Mouse (Mus musculus): Measurements from ENCODE around the gene Vmn2r63. TPM values are rescaled to one million over a fixed set of nuclear protein-coding genes. Genes with fewer than 3 reads are reported as not detected.

Gene Vmn2r63
- total RNA-seq (2023; ENCODE audit: inconsistent age) = not detected in 4 replicates

DNA sequence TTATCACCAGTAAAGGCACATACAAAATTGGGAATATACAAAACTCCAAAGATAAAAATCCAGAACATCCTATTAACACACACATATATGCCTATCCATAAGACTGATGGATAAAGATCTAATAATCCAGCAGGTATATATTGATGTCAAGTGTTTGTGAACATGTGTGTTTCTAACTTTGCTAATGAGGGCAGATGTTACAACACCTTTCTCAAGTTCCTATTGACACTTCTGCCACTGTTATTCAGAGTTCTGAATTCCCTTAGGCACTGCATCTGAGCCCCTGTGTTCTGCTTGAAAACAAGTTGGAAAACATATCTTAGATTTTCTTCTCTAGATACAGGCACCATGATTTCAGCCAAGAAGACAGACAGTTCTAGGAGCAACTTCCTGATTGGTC is at the start of gene Vmn2r63:
Gene Vmn2r63 (minus strand): TSS at position 101 of the 400 bp plus-strand sequence.

DNA sequence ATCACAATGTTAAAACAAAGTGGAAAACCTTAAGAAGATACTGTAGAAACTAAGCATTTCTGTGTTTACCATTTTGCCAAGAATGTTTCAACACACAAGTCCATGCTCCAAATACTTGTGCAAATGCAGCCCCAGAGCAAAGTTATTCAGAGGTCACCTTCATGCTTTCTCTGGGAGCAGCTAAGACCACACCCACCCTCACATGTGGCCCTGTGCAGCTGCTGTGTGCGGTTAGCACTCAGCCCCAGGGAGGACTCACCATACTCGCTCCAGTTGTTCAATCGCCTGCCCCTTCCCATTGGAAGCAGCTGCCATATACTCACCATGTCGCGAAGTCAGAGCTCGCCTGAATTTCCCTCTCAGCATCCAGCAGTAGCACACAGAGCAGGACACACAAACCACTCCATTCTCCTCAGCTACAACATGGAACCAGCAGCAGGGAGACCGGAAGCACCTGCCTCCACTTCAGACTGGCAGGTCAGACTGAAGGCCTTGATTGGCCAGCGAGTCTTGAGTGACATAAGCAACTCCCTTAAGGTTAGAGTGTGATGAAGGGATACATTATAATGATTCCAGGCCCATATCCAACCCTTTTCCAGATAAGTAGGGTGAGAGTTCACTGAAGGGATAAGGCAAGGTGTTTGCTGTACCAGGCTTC is 66.7 kb downstream of the Vmn2r63 start, which contains the start of gene Gm2381:
Gene Gm2381 (minus strand): TSS at position 434 of the 658 bp plus-strand sequence.

Other genes starting within 250 kb of the Vmn2r63 start
- 2.8 to 4.2 TPM (median 3.8 TPM) in 4 replicates for gene Zfp975, start 241.1 kb downstream of the Vmn2r63 start, total RNA-seq (2023; ENCODE audit: inconsistent age)
- gene Gm17067, start 206.8 kb downstream of the Vmn2r63 start, total RNA-seq (2023; ENCODE audit: inconsistent age) = not detected in 4 replicates
- gene Vmn2r62, start 140.3 kb downstream of the Vmn2r63 start, total RNA-seq (2023; ENCODE audit: inconsistent age) = not detected in 4 replicates
- 0.13 TPM in 1 of 4 replicates, not detected in the others for gene Gm2381, start 66.6 kb downstream of the Vmn2r63 start, total RNA-seq (2023; ENCODE audit: inconsistent age)
- gene Gm9268, start 84.9 kb upstream of the Vmn2r63 start, total RNA-seq (2023; ENCODE audit: inconsistent age) = not detected in 4 replicates
- not detected in 4 replicates for gene Zfp936, start 180.4 kb upstream of the Vmn2r63 start, total RNA-seq (2023; ENCODE audit: inconsistent age)

All from B cell, adult (primary cell).